Mouse (Mus musculus) MEL (cell line): ENCODE results near the gene Tspan18. TPM values are rescaled to one million over a fixed set of nuclear protein-coding genes. Genes with fewer than 3 reads are reported as not detected.

ENCODE experiments used
- DNase-seq: peaks from one replicate; pipeline ENCODE4 v3.0.0; 2011; ENCODE audit warnings: low read depth, low spot score
- H3K27ac ChIP-seq: 2 replicates; pipeline ENCODE4 v1.5.1; 2012; ENCODE audit warnings: low read depth, mild to moderate bottlenecking, control low read depth, low read length, moderate library complexity; ENCODE audit not compliant: control insufficient read depth
- H3K27me3 ChIP-seq, 2 experiments: fragments of 150-350 bp in 1 of 2; sonication (generic) in 1 of 2; 2 replicates each; pipeline ENCODE4 v1.6.1; 2012; ENCODE audit warnings: low read length in 2 of 2, mild to moderate bottlenecking in 2 of 2, improper control_type of control experiment in 1 of 2, moderate library complexity in 1 of 2; ENCODE audit not compliant: insufficient read depth in 2 of 2, control insufficient read depth in 1 of 2
- H3K36me3 ChIP-seq, 2 experiments: 2 replicates each; pipeline ENCODE4 v1.6.1; 2012 to 2014; ENCODE audit warnings: low read length in 2 of 2, improper control_type of control experiment in 1 of 2, inconsistent platforms in 1 of 2, mild to moderate bottlenecking in 1 of 2; ENCODE audit not compliant: insufficient read depth in 2 of 2, control insufficient read depth in 1 of 2
- H3K4me1 ChIP-seq, 2 experiments: fragments of 150-350 bp in 1 of 2; sonication (generic) in 1 of 2; 2 replicates each; pipeline ENCODE4 v1.6.1; 2012; ENCODE audit warnings: low read length in 2 of 2, improper control_type of control experiment in 1 of 2, mild to moderate bottlenecking in 1 of 2; ENCODE audit not compliant: insufficient read depth in 2 of 2, control insufficient read depth in 1 of 2
- H3K4me3 ChIP-seq, 2 experiments: fragments of 150-350 bp in 1 of 2; sonication (generic) in 1 of 2; 2 replicates each; pipeline ENCODE4 v1.5.1; 2012; ENCODE audit warnings: low read depth in 2 of 2, low read length in 2 of 2, mild to moderate bottlenecking in 2 of 2, moderate library complexity in 2 of 2, control low read depth in 1 of 2, improper control_type of control experiment in 1 of 2; ENCODE audit not compliant: control insufficient read depth in 1 of 2, insufficient read depth in 1 of 2
- H3K79me2 ChIP-seq: 2 replicates; pipeline ENCODE4 v1.6.1; 2012; ENCODE audit warnings: mild to moderate bottlenecking, low read length, moderate library complexity; ENCODE audit not compliant: control insufficient read depth, poor library complexity, insufficient read depth
- H3K9ac ChIP-seq: 2 replicates; pipeline ENCODE4 v1.6.1; 2012; ENCODE audit warnings: low read depth, mild to moderate bottlenecking, control low read depth, low read length, moderate library complexity; ENCODE audit not compliant: control insufficient read depth, poor library complexity, severe bottlenecking
- H3K9me3 ChIP-seq: fragments of 150-350 bp; sonication (generic); replicated peaks from 2 replicates; pipeline ENCODE4 v1.6.1; 2012; ENCODE audit warnings: mild to moderate bottlenecking, low read length, improper control_type of control experiment, moderate library complexity; ENCODE audit not compliant: insufficient read depth
- CHD1 ChIP-seq: IDR thresholded peaks from 2 replicates; pipeline ENCODE4 v1.6.1; 2012; ENCODE audit warnings: low read depth, mild to moderate bottlenecking, inconsistent platforms, low read length, improper control_type of control experiment
- CHD2 ChIP-seq: IDR thresholded peaks from 2 replicates; pipeline ENCODE4 v1.6.1; 2011; ENCODE audit warnings: low read length, improper control_type of control experiment
- CTCF ChIP-seq, 3 experiments: IDR thresholded peaks in 2 of 3; conservative IDR thresholded peaks in 1 of 3; 2 replicates each; pipeline ENCODE4 v1.5.1; 2011 to 2012; ENCODE audit warnings: low read length in 3 of 3, low read depth in 2 of 3, mild to moderate bottlenecking in 2 of 3, improper control_type of control experiment in 1 of 3, inconsistent platforms in 1 of 3, mixed read lengths in 1 of 3, moderate library complexity in 1 of 3; ENCODE audit not compliant: control insufficient read depth in 1 of 3, insufficient read depth in 1 of 3, poor library complexity in 1 of 3, severe bottlenecking in 1 of 3
- E2F4 ChIP-seq: IDR thresholded peaks from 2 replicates; pipeline ENCODE4 v1.6.1; 2011; ENCODE audit warnings: low read depth, low read length, improper control_type of control experiment, borderline replicate concordance
- EP300 ChIP-seq, 2 experiments: IDR thresholded peaks; 2 replicates each; pipeline ENCODE4 v1.6.1; 2011; ENCODE audit warnings: improper control_type of control experiment in 2 of 2, low read length in 2 of 2, low read depth in 1 of 2, mild to moderate bottlenecking in 1 of 2
- GABPA ChIP-seq: IDR thresholded peaks from 2 replicates; pipeline ENCODE4 v1.6.1; 2012; ENCODE audit warnings: low read depth, mild to moderate bottlenecking, inconsistent platforms, low read length, improper control_type of control experiment, moderate library complexity
- GATA1 ChIP-seq: IDR thresholded peaks from 2 replicates; pipeline ENCODE4 v1.6.1; 2011; ENCODE audit warnings: low read depth, low read length, improper control_type of control experiment
- JUND ChIP-seq: IDR thresholded peaks from 2 replicates; pipeline ENCODE4 v1.6.1; 2011; ENCODE audit warnings: low read depth, mild to moderate bottlenecking, improper control_type of control experiment, low read length
- KAT2A ChIP-seq: conservative IDR thresholded peaks from 2 replicates; pipeline ENCODE4 v1.6.1; 2012; ENCODE audit warnings: low read depth, low read length, improper control_type of control experiment, inconsistent platforms
- MAX ChIP-seq: IDR thresholded peaks from 2 replicates; pipeline ENCODE4 v1.6.1; 2011; ENCODE audit warnings: low read length, improper control_type of control experiment
- MXI1 ChIP-seq: IDR thresholded peaks from 2 replicates; pipeline ENCODE4 v1.6.1; 2011; ENCODE audit warnings: mild to moderate bottlenecking, low read depth, low read length, improper control_type of control experiment
- MYB ChIP-seq: IDR thresholded peaks from 2 replicates; pipeline ENCODE4 v1.6.1; 2011; ENCODE audit warnings: mild to moderate bottlenecking, low read depth, low read length, improper control_type of control experiment
- NELFE ChIP-seq: IDR thresholded peaks from 2 replicates; pipeline ENCODE4 v1.6.1; 2011; ENCODE audit warnings: low read depth, low read length, improper control_type of control experiment
- NRF1 ChIP-seq: IDR thresholded peaks from 2 replicates; pipeline ENCODE4 v1.6.1; 2014; ENCODE audit warnings: low read depth, mild to moderate bottlenecking, inconsistent platforms, low read length, improper control_type of control experiment, moderate library complexity; ENCODE audit not compliant: poor library complexity, insufficient read depth, severe bottlenecking
- POLR2A ChIP-seq, 2 experiments: IDR thresholded peaks; 2 replicates each; pipeline ENCODE4 v1.6.1; 2011 to 2012; ENCODE audit warnings: low read length in 2 of 2, mild to moderate bottlenecking in 2 of 2, control low read depth in 1 of 2, improper control_type of control experiment in 1 of 2, low read depth in 1 of 2, moderate library complexity in 1 of 2; ENCODE audit not compliant: control insufficient read depth in 1 of 2, insufficient read depth in 1 of 2, poor library complexity in 1 of 2
- POLR2AphosphoS2 ChIP-seq: IDR thresholded peaks from 2 replicates; pipeline ENCODE4 v1.6.1; 2011; ENCODE audit warnings: low read length, improper control_type of control experiment
- RAD21 ChIP-seq: IDR thresholded peaks from 2 replicates; pipeline ENCODE4 v1.6.1; 2011; ENCODE audit warnings: mild to moderate bottlenecking, low read depth, low read length, improper control_type of control experiment
- SIN3A ChIP-seq: IDR thresholded peaks from 2 replicates; pipeline ENCODE4 v1.6.1; 2012; ENCODE audit warnings: low read length, improper control_type of control experiment, inconsistent platforms
- SMC3 ChIP-seq: IDR thresholded peaks from 2 replicates; pipeline ENCODE4 v1.6.1; 2011; ENCODE audit warnings: low read depth, low read length, improper control_type of control experiment
- TCF12 ChIP-seq: IDR thresholded peaks from 2 replicates; pipeline ENCODE4 v1.6.1; 2014; ENCODE audit warnings: low read depth, mild to moderate bottlenecking, inconsistent platforms, low read length, improper control_type of control experiment, moderate library complexity
- USF1 ChIP-seq: IDR thresholded peaks from 2 replicates; pipeline ENCODE4 v1.6.1; 2014; ENCODE audit warnings: low read depth, mild to moderate bottlenecking, inconsistent platforms, low read length, improper control_type of control experiment, moderate library complexity
- USF2 ChIP-seq, 2 experiments: IDR thresholded peaks; 2 replicates each; pipeline ENCODE4 v1.6.1; 2011 to 2012; ENCODE audit warnings: improper control_type of control experiment in 2 of 2, low read length in 2 of 2, borderline replicate concordance in 1 of 2, inconsistent platforms in 1 of 2, low read depth in 1 of 2, mild to moderate bottlenecking in 1 of 2; ENCODE audit not compliant: insufficient read depth in 1 of 2
- ZKSCAN1 ChIP-seq: IDR thresholded peaks from 2 replicates; pipeline ENCODE4 v1.6.1; 2012; ENCODE audit warnings: low read depth, mild to moderate bottlenecking, inconsistent platforms, low read length, improper control_type of control experiment, moderate library complexity
- ZMIZ1 ChIP-seq: IDR thresholded peaks from 2 replicates; pipeline ENCODE4 v1.6.1; 2012; ENCODE audit warnings: low read depth, mild to moderate bottlenecking, inconsistent platforms, low read length, improper control_type of control experiment, moderate library complexity
- polyA plus RNA-seq, 2 experiments: library from polyadenylated mRNA; stranded (reverse) in 1 of 2; unstranded in 1 of 2; fragments of >175 nt in 1 of 2; fragments of >200 nt in 1 of 2; gene quantifications; 2 replicates each; pipeline versions ENCODE4 v1.2.1 to v1.2.4; 2012; ENCODE audit warnings: low replicate concordance in 2 of 2, low read depth in 1 of 2; ENCODE audit not compliant: insufficient read length in 2 of 2, insufficient read depth in 1 of 2, missing spikeins in 1 of 2
- total RNA-seq: library from RNA; depleted of rRNA; stranded (reverse); fragments of 300-350 nt; gene quantifications from 2 replicates; pipeline ENCODE4 v1.2.3, GENCODE M21; 2012

The Tspan18 gene
- total and polyA plus RNA-seq, 3 experiments = 2.2 to 4.4 TPM; not detected in 1

DNA sequence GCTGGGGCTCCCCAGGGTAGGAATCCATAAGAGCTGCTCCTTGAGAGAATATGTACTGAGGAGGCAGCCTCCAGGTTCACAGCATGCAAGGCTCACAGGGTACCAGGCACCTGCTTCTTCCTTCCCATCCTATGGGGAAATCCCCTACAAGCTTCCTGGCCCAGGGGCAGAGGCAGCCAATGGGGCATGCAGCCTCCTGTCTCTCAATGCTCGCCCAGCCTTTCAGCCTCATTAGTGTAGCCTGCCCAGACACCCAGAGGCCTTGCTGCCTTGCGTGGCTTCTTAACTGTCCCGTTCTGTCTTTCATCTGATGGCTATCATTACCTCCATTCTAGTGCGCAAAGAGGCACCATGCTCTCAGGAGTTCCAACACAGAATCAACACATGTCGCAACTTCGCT is 85.2 kb downstream of the Tspan18 start:
- Histone ChIP-seq H3K79me2 (no peaks in the 10 kb centered on the region), H3K27ac (no peak overlapping the region), H3K4me3 (no peak overlapping the region), H3K36me3 (no peaks in the 10 kb centered on the region), H3K27me3 (peaks cover 0 to 2% of the 10 kb centered on the region in 2 experiments; a peak in 1 of 4 replicates), H3K4me1 (no peaks in the 10 kb centered on the region; a peak in 1 of 4 replicates), H3K9ac (no peak overlapping the region), H3K9me3 (no peaks in the 10 kb centered on the region)
- TF ChIP-seq EP300 (IDR thresholded peaks at IDR 0.05; ENCODE audit: low read depth in 1 of 2, low read length in 2 of 2) (no peak), JUND (no peak), TCF12 (no peak), SIN3A (no peak), MYB (no peak), ZMIZ1 (no peak), POLR2A (IDR thresholded peaks at IDR 0.05; ENCODE audit: control insufficient read depth in 1 of 2, insufficient read depth in 1 of 2, low read depth in 1 of 2, low read length in 2 of 2, poor library complexity in 1 of 2) (no peak), CHD2 (no peak), ZKSCAN1 (no peak), MAX (no peak), MXI1 (no peak), KAT2A (no peak)
- no peak for DNase-seq

DNA sequence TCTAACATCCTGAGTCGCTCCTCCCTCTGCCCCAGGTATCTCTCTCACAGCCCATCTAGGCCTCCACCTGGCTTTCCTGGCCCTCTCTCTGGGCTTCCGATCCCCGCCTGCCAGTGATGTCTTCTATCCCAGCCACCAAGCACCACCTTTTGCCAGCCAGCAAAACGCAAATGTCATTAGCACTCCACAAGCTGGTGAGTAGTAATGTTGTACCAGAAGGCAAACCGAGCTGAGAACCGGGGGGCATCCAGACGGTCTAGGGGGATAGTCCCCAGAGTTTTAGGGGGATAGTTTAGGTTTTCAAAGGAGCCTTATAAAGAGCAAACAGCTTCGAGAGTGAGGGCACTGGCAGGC is 90.2 kb downstream of the Tspan18 start:
- H3K9ac ChIP-seq = no peak overlapping the region
- DNase-seq = no peak
- no peaks in the 10 kb centered on the region for H3K9me3 ChIP-seq
- no peaks in the 10 kb centered on the region for H3K79me2 ChIP-seq
- no peak overlapping the region for H3K4me3 ChIP-seq
- H3K36me3 ChIP-seq = no peaks in the 10 kb centered on the region
- H3K4me1 ChIP-seq = no peaks in the 10 kb centered on the region
- H3K27me3 ChIP-seq = peaks cover 0 to 2% of the 10 kb centered on the region in 2 experiments; a peak in 1 of 4 replicates
- no peak for TF ChIP-seq GATA1
- no peak for TF ChIP-seq USF1
- no peak for TF ChIP-seq ZKSCAN1
- TF ChIP-seq NRF1 = no peak
- TF ChIP-seq RAD21 = no peak
- TF ChIP-seq SMC3 = no peak
- no peak for TF ChIP-seq NELFE
- no peak for TF ChIP-seq USF2 (IDR thresholded peaks at IDR 0.05; ENCODE audit: borderline replicate concordance in 1 of 2, insufficient read depth in 1 of 2, low read depth in 1 of 2, low read length in 2 of 2)
- no peak for TF ChIP-seq KAT2A
- no peak for TF ChIP-seq GABPA
- no peak for TF ChIP-seq CTCF (IDR thresholded peaks at IDR 0.05 in 2 of 3, conservative IDR thresholded peaks at IDR 0.05 in 1 of 3; ENCODE audit: control insufficient read depth in 1 of 3, insufficient read depth in 1 of 3, low read depth in 2 of 3, low read length in 3 of 3, poor library complexity in 1 of 3, severe bottlenecking in 1 of 3)
- no peak for TF ChIP-seq POLR2AphosphoS2
- TF ChIP-seq TCF12 = no peak
- no peak for TF ChIP-seq CHD1
- no peak for TF ChIP-seq E2F4
- H3K27ac ChIP-seq = no peak overlapping the region
